Mouse (Mus musculus) spleen, adult 2 months (tissue): ENCODE results near the gene Rdh8.

ENCODE experiments used
- CTCF ChIP-seq: fragments of 200-500 bp; IDR thresholded peaks from 2 replicates; pipeline ENCODE4 v1.5.1; 2011; ENCODE audit warnings: mild to moderate bottlenecking, inconsistent platforms; ENCODE audit not compliant: insufficient read depth, insufficient read length, insufficient replicate concordance; ENCODE audit errors: extremely low read depth
- POLR2A ChIP-seq: fragments of 200-500 bp; IDR thresholded peaks from 2 replicates; pipeline ENCODE4 v1.6.1; 2011; ENCODE audit warnings: low read depth, low read length, inconsistent platforms

DNA sequence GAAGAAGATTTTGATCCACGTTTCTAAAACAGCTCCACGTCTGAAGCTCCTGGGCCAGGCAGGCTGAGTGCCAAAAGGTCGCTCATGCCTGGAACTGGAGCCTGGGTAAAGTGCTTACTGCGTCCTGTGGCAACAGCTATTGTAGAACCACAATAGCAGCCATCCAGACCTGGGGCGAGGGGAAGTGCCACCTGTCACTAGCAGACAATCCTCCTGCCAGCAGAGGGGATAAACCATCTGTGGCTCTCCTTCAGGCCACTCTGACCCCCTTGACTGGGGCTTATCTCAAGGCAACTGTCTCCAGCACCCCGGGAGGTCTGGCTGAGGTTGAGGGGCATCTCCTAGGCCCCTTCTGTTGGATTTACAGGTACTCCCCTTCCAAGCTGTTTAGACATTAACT lies 20.6 kb downstream of the Rdh8 start:
- TF ChIP-seq POLR2A (no peak), CTCF (no peak)
